Mouse (Mus musculus) olfactory bulb, adult 2 months (tissue): ENCODE results near the gene Myo6.

Experiments used
- CTCF ChIP-seq: fragments of 200-500 bp; IDR thresholded peaks from 2 replicates; pipeline ENCODE4 v1.5.1; 2012; ENCODE audit warnings: low read depth, mild to moderate bottlenecking, low read length, moderate library complexity; ENCODE audit not compliant: insufficient read depth
- POLR2A ChIP-seq: fragments of 200-500 bp; IDR thresholded peaks from 2 replicates; pipeline ENCODE4 v1.6.1; 2012; ENCODE audit warnings: mild to moderate bottlenecking, low read depth, low read length, moderate library complexity; ENCODE audit not compliant: insufficient read depth

DNA sequence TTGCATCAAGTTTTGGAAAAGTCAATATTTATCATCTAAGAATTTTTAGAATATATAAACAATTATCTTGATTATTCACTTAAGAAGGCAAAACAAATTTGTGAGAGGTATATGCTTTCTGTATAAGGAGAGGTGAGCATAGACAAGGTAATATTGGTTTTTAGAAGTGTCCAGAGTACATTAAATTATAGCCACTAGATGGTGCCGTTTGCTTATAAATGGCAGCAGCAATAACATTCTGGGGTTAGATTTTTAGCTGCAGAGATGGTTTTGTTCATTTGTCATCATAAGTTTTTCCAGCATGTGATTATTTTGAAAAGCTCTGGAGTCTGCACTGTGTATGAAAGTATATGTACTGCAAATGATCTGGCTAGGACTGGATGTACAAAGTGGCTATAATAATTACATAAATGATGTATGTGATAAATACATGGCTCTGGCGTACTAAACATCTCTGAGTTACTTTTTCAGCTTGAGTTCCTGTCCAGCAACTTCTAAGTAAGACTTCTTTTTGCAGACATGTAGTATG lies 128.3 kb downstream of the Myo6 start:
- TF ChIP-seq CTCF (no peak), POLR2A (no peak)
